Mouse (Mus musculus) kidney, adult 2 months (tissue): ENCODE data around the gene Foxp4.

Source experiments
- CTCF ChIP-seq: fragments of 200-500 bp; conservative IDR thresholded peaks from 2 replicates; pipeline ENCODE4 v1.5.1; 2011; ENCODE audit warnings: low read depth, mild to moderate bottlenecking, control low read depth, low read length, moderate library complexity, mixed read lengths; ENCODE audit not compliant: insufficient read depth, insufficient read length
- POLR2A ChIP-seq: fragments of 200-500 bp; IDR thresholded peaks from one replicate; pipeline ENCODE4 v1.6.1; 2011; ENCODE audit warnings: low read depth, low read length, control low read depth

- TF ChIP-seq POLR2A (no peak), CTCF (no peak)
Measured at GRCm38 (mm10) chr17:47887381-47888154, 36.9 kb downstream of the Foxp4 start.
